Mouse (Mus musculus) gastrocnemius, postnatal 25 days (tissue): ENCODE results near the gene Arf4. TPM values are rescaled to one million over a fixed set of nuclear protein-coding genes. Genes with fewer than 3 reads are reported as not detected.

Experiments used
- DNase-seq: peaks from one replicate; pipeline ENCODE4 v3.0.0; 2022
- long read RNA-seq, 2 experiments: library from polyadenylated mRNA; stranded (forward); transcript quantifications; one replicate each; pipeline ENCODE4 v2.0.0; 2021
- total RNA-seq, 2 experiments: library from RNA; stranded (reverse); gene quantifications; 1 replicate in 1 of 2; 2 replicates in 1 of 2; pipeline ENCODE4 v1.2.3; 2021

Gene Arf4
- total RNA-seq = 10 to 100 TPM; 35.0 to 39.6 TPM
- long read RNA-seq, experiment 1, transcript Arf4-201 (6 exons, 2,165 nt) = major isoform, 37 of 40 reads
- long read RNA-seq, experiment 1, partial matches to known transcripts = 3 of 40 reads
- long read RNA-seq, experiment 1, other reads (novel, unspliced or antisense) = 0 of 40 reads
- long read RNA-seq, experiment 2, transcript Arf4-201 (6 exons, 2,165 nt) = major isoform, 54 of 57 reads
- long read RNA-seq, experiment 2, partial matches to known transcripts = 3 of 57 reads
- long read RNA-seq, experiment 2, other reads (novel, unspliced or antisense) = 0 of 57 reads

DNA sequence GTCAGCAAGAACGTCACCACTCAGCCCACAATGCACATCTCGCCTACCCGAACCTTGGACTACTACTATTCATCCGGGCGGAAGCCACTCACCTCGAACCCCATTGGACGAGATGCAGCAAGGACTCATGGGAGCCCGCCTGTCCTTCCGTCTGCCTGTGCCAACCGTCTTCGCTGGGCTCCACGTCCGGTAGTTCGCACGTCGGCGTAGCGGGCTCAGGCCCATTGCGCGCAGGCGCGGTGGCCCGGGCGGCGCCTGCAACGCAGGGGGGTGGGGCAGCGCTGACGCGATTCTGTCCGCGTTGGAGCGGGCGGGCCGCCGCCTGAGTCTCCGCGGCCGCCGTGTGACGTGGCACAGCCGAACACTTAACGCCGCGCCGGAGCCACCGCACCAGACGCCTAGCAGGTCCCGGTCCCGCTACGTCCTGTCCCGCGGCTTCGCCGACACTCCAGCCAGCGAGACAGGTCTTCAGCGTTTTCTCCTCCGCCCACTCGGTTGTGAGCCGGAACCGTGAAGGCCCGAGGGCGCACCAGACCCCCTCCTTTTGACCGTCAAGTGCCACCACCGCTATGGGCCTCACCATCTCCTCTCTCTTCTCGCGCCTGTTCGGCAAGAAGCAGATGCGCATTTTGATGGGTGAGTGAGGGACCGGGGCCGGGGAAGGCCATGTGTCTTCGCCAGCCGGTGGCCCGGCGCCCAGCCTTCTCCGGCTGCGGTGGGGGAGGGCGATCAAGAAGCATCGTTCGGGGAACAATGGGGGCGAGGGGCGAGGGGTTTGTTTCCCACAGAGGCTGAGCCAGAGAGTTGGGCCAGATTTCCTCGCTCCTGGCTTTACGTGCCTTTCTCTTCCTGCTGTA, at the start of gene Arf4:
TSS of gene Arf4 (plus strand) at position 224 of the 857 bp plus-strand sequence.
- DNase-seq = peak; percentile 99

DNA sequence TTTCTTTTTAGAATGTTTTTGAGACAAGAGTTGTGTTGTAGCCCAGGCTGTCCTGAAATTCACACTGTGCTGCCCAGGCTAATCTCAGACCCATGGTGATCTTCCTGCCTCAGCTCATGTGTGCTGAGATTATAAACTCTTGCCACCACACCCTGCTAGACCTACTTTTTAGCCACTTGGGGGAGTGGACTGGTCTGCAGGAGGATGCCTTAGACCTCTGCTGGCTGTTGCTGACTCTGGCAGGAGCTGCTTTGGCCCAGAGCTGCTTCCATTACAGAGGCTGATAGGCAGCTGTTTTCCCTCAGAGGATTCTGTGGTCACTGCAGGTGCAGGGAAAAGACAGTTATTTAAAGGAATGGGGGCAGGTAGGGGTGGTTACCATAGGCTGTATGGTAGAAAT, 46.5 kb upstream of the Arf4 start:
- no peak for DNase-seq

- no peak for DNase-seq
These were observed 44.5 kb upstream of the Arf4 start for GRCm38 (mm10) chr14:26593281-26593895.

DNA sequence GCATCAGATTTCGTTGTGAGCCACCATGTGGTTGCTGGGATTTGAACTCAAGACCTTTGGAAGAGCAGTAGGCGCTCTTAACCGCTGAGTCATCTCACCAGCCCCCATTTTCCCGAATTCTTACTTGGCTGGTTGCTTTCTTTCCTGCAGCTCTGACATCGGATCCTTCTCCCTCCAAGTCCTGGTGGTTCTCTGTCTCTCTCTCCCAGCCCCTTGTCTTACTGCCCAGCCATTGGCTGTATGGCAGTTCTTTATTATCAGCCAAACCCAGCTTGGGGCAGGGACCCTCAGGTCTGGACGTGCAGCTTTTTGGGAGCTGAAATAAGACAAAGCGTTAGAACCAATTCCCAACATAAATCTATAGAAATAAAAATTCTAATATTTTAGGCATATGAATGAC, 42.7 kb upstream of the Arf4 start:
- DNase-seq = no peak

GRCm38 (mm10) chr14:26595695-26596365, 42.0 kb upstream of the Arf4 start:
- DNase-seq = no peak

DNA sequence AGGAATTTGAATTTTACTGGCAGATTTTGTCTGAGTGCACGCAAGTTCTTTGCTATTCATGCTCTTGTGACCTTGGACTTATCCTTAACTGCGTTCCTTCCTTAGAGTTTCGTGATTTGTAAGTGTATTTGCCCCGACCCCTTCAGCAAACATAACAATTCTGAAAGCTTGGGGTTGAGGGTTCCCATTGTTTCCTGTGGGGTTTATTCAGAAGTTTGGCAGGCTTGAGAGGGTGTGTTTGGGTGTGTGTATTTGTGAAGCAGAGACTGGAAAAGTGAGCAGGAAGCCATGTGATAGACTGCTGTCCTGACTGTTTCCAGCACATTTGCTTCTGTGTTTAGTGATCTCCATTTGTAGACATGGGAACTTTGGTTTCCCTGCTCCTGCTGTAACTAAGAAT, 32.5 kb upstream of the Arf4 start:
- no peak for DNase-seq

- DNase-seq = no peak
These were observed 28.2 kb upstream of the Arf4 start for GRCm38 (mm10) chr14:26609674-26610073.

GRCm38 (mm10) chr14:26610689-26611088, 27.2 kb upstream of the Arf4 start:
- DNase-seq = no peak

GRCm38 (mm10) chr14:26625301-26625700, 12.6 kb upstream of the Arf4 start:
- DNase-seq = no peak

DNA sequence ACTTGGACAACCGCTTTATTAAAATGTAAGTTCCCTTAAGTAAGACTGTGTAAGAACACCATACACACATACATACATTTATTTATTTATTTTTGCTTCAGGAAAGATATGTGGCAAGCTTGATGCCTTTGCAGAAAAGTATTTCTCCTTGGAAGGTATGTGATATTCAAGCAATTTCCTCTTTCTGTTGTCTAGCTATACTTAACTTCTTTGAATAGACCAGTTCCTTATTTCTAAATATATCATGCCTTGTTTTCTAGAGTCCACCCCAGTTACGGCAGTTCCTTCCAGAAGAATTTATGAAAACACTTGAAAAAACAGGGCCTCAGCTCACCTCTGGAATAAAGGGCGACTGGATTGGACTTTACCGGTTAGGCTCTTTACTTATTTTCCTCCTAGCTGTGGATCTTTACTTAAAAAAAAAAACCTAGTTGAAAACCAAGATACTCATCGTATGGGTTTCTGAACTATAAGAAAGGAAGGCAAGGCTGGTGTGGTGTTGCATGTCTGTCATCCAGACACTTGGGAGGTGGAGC, 11.2 kb upstream of the Arf4 start:
- DNase-seq = no peak

GRCm38 (mm10) chr14:26637025-26637850, 636 bp upstream of the Arf4 start:
- peak; percentile 21 for DNase-seq

DNA sequence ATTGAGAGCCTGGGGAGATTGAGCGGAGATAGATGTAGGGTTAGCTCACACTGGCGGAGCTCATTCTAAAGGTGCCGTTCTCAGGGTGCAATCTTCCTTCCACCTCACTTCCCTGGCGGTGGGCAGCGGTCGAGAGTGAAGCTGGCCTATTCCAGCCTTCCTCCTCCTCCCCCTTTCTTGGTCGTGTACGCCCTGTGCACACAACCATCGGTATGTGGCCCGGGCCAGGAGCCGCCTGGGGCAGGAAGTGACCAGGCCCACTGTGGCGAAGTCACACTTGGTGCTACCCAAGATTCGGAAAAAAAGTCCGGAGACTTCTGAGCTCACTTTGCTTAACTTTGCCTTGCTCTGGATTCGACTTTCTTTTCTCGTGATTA, 822 bp downstream of the Arf4 start:
- DNase-seq = peak; percentile 48

GRCm38 (mm10) chr14:26639251-26639650, 1.4 kb downstream of the Arf4 start:
- DNase-seq = no peak

GRCm38 (mm10) chr14:26639961-26640360, 2.1 kb downstream of the Arf4 start:
- DNase-seq = no peak

DNA sequence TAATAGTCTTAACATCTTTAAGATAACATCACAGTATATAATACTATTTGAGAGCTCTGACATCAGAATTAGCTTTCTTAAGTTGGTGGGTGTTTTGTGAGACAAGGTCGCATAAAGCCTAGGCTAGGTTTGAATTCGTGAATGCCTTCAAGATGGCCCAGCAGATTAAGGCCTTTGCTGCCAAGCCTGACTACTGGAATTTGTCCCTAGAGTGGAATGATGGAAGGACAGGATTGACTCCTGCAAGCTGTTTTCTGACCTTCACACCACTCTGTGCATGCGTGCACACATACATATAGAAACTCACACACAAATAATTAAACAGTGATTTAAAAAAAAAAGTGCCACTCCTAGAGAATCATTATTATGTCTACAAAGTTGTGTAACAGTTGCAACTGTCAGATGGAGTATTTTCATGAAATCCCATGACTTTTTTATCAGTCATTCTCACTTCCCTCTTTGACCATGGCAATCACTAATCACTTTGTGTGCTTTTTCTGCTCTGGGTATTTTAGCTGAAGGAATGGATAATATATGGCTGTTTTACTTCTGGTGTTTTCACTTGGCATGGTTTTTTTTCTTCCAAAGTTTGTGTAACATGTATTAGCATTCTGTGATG, 5.2 kb downstream of the Arf4 start:
- no peak for DNase-seq

DNA sequence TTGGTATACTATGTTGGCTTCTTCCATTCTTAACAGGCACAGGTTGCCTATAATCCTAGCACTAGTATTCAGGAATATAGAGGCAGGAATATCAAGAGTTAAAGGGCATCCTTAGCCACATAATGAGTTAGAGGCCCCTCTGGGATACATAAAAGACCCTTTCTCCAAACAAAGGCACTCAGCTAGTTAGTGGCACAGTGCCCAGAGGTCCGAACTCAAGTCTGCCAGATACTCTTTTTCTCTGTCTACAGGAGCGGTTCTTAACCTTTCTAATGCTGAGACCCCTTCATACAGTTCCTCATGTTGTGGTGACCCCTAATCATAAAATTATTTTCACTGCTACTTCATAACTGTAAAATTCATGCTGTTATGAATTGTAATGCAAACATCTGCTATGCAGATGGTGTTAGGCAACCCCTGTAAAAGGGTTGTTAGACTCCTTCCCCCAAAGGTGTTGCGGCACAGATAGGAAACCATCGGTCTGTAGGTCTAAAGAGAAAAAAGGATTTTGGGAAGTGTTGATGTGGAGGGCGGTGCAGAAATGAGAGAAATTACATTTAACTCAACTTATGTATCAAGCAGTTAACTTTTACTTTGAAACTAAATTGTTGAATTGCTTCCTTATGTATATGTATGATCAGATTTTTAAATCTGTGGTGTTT, 8.2 kb downstream of the Arf4 start:
- DNase-seq = no peak

DNA sequence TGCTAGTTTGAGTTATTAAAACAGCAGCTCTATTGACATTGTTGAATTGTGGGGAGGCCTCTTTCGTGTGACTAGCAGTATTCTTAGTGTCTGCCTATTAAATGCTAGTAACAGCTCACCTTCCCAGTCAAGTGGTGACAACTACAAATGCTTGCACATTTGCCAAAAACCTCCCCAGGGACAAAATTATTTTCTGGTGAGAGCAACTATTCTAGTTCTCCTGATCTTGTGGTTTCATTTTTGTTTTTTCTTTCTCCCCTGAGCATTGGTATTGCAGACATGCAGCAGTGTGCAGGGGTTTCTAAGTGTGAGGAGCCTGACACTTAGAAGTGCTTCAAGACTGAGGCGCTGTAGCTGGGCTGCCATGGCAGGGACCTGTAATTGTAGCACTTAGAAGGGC, 9.9 kb downstream of the Arf4 start:
- DNase-seq = no peak

GRCm38 (mm10) chr14:26651901-26652300, 14.0 kb downstream of the Arf4 start:
- DNase-seq = no peak

GRCm38 (mm10) chr14:26658178-26658577, 20.3 kb downstream of the Arf4 start:
- DNase-seq = no peak

DNA sequence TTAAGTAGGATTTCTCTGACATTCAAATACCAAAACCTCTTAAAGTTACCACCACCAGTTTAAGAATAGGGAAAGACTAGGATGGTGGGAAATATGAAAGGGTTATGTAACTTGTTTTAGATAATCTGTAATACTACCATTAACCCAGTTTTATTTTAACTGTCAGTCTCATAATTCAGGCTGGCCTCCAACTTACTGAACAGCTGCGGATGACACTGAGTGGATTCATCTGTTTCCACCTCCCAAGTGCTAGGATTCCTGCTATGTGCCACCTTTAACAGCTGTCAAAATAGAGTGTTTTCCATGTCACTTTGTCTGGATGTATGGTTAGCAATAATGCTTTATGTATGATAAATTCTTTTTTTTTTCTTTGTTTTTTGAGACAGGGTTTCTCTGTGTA, 22.4 kb downstream of the Arf4 start:
- DNase-seq = no peak
